Mouse (Mus musculus) ES-Bruce4 (cell line): Measurements from ENCODE around the gene Atp2b4. TPM values are rescaled to one million over a fixed set of nuclear protein-coding genes. Genes with fewer than 3 reads are reported as not detected.

ENCODE experiments used
- H3K27ac ChIP-seq: 2 replicates; pipeline ENCODE4 v1.5.1; 2012; ENCODE audit warnings: low read length, inconsistent platforms; ENCODE audit not compliant: insufficient read depth
- H3K27me3 ChIP-seq: 2 replicates; pipeline ENCODE4 v1.6.1; 2012; ENCODE audit warnings: mild to moderate bottlenecking, low read length, inconsistent platforms; ENCODE audit not compliant: control insufficient read depth, poor library complexity, insufficient read depth, severe bottlenecking
- H3K36me3 ChIP-seq: 2 replicates; pipeline ENCODE4 v1.6.1; 2012; ENCODE audit warnings: inconsistent platforms, mild to moderate bottlenecking, low read length, moderate library complexity; ENCODE audit not compliant: control insufficient read depth, poor library complexity, insufficient read depth, severe bottlenecking
- H3K4me1 ChIP-seq: one replicate; pipeline ENCODE4 v1.8.1; 2011; ENCODE audit warnings: low read length; ENCODE audit not compliant: control insufficient read depth, insufficient read depth
- H3K4me3 ChIP-seq: 2 replicates; pipeline ENCODE4 v1.5.1; 2011; ENCODE audit warnings: low read depth, mild to moderate bottlenecking, low read length
- H3K9ac ChIP-seq: 2 replicates; pipeline ENCODE4 v1.6.1; 2012; ENCODE audit warnings: low read depth, mild to moderate bottlenecking, inconsistent platforms; ENCODE audit not compliant: poor library complexity, severe bottlenecking
- H3K9me3 ChIP-seq: replicated peaks from 2 replicates; pipeline ENCODE4 v1.6.1; 2012; ENCODE audit warnings: mild to moderate bottlenecking, low read length, inconsistent platforms; ENCODE audit not compliant: control insufficient read depth, poor library complexity, insufficient read depth, severe bottlenecking
- CTCF ChIP-seq: IDR thresholded peaks from one replicate; pipeline ENCODE4 v1.8.1; 2011; ENCODE audit warnings: low read depth, low read length
- EP300 ChIP-seq: IDR thresholded peaks from 2 replicates; pipeline ENCODE4 v1.6.1; 2011; ENCODE audit warnings: low read depth, low read length; ENCODE audit not compliant: insufficient read depth
- POLR2A ChIP-seq: IDR thresholded peaks from one replicate; pipeline ENCODE4 v1.8.1; 2011; ENCODE audit warnings: low read length; ENCODE audit not compliant: insufficient read depth
- polyA plus RNA-seq: library from polyadenylated mRNA; stranded (reverse); fragments of >200 nt; gene quantifications from 2 replicates; pipeline ENCODE4 v1.2.4, GENCODE M21; 2011; ENCODE audit warnings: low read depth; ENCODE audit not compliant: missing spikeins, insufficient read depth, insufficient read length

Atp2b4 gene
- polyA plus RNA-seq, 1 experiment = 16.1 TPM

DNA sequence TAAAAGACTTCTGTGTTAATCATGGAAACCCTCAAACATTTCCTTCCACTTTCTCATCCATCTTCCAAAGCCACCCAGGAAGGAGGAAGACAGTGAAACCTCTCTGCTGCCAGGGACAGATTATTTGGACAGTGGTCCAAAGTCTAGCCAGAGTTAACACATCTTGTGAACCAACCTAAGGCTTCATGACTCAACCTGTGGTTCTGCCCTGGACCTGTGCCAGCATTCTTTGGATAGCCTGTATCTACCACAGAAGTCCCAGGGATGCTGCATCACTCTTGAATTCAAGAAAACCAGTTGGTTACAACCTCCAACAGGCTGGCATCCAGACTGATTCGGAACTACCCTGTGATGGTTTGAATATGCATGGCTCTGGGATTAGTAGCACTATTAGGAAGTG is 21.8 kb downstream of the Atp2b4 start:
- H3K36me3 ChIP-seq = no peaks in the 10 kb centered on the region
- H3K9ac ChIP-seq = no peak overlapping the region
- H3K4me1 ChIP-seq = no peaks in the 10 kb centered on the region
- no peaks in the 10 kb centered on the region for H3K9me3 ChIP-seq
- H3K27ac ChIP-seq = no peak overlapping the region
- TF ChIP-seq EP300 = no peak
- TF ChIP-seq CTCF = no peak
- TF ChIP-seq POLR2A = no peak
- H3K27me3 ChIP-seq = no peaks in the 10 kb centered on the region
- no peak overlapping the region for H3K4me3 ChIP-seq

DNA sequence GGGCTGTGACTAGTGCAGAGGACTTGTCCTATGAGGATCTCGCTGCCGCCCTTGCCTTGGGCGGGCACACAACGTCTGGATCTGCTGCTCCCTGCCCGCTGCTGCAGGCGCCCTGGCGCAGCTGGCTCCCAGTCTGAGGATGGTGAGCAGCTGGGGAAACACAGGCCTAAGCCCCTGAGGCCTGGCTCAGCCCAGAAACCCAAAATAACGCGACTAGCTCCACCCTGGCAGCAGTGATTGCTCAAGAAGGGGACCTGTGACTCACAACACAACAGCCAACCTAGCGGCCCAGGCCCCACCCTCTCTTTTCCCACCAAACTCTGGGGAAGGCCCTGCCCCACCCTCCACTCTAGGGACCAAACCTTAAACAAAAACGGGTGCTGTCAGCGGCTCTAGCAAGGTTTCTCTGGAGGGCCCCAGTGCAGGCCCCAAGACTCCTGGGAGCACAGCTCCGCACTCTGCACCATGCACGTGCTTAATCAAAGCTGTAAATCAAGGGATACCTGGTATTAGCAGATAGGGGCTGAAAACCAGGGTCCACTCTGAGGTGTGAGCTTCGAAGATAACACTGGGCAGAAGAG is 23.1 kb downstream of the Atp2b4 start:
- H3K27me3 ChIP-seq = no peaks in the 10 kb centered on the region
- no peak overlapping the region; the same call in 1 of the 2 replicates for H3K4me3 ChIP-seq
- H3K36me3 ChIP-seq = no peaks in the 10 kb centered on the region
- H3K27ac ChIP-seq = no peak overlapping the region
- no peaks in the 10 kb centered on the region for H3K9me3 ChIP-seq
- H3K4me1 ChIP-seq = no peaks in the 10 kb centered on the region
- TF ChIP-seq EP300 = no peak
- no peak for TF ChIP-seq POLR2A
- TF ChIP-seq CTCF = no peak
- H3K9ac ChIP-seq = no peak overlapping the region

DNA sequence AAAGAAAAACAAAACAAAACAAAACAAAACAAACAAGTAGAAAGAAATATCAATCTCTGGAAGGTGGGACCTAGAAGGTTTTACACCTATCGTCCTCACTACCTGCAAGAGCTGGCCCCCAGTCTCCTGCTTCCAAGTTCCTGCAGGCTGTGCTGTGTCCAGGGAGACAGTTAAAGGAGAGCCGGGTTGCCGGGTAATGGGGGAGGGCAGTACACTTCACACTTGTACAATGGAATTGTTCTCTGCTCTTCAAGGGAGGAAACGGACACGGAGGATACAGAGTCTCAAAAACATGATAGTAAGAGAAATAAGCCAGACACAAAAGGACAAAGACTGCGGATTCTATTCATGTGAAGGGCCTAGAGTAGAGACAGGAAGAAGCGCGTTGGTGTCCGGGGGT is 28.3 kb downstream of the Atp2b4 start:
- Histone ChIP-seq H3K27ac (no peak overlapping the region), H3K9ac (no peak overlapping the region), H3K9me3 (no peaks in the 10 kb centered on the region), H3K4me3 (no peak overlapping the region), H3K4me1 (no peaks in the 10 kb centered on the region), H3K36me3 (no peaks in the 10 kb centered on the region), H3K27me3 (no peaks in the 10 kb centered on the region)
- TF ChIP-seq POLR2A (no peak), CTCF (no peak), EP300 (no peak)

GRCm38 (mm10) chr1:133771831-133772399 is 28.9 kb downstream of the Atp2b4 start:
- H3K4me1 ChIP-seq = no peaks in the 10 kb centered on the region
- no peaks in the 10 kb centered on the region for H3K27me3 ChIP-seq
- TF ChIP-seq CTCF = no peak
- TF ChIP-seq POLR2A = no peak
- TF ChIP-seq EP300 = no peak
- H3K4me3 ChIP-seq = no peak overlapping the region
- no peaks in the 10 kb centered on the region for H3K36me3 ChIP-seq
- no peak overlapping the region for H3K9ac ChIP-seq
- H3K27ac ChIP-seq = no peak overlapping the region
- no peaks in the 10 kb centered on the region for H3K9me3 ChIP-seq

GRCm38 (mm10) chr1:133767994-133768393 is 32.8 kb downstream of the Atp2b4 start:
- H3K4me1 ChIP-seq = no peaks in the 10 kb centered on the region
- no peak overlapping the region for H3K27ac ChIP-seq
- no peak overlapping the region for H3K9ac ChIP-seq
- no peak overlapping the region for H3K4me3 ChIP-seq
- no peak for TF ChIP-seq EP300
- TF ChIP-seq CTCF = no peak
- TF ChIP-seq POLR2A = no peak
- no peaks in the 10 kb centered on the region for H3K9me3 ChIP-seq
- no peaks in the 10 kb centered on the region for H3K36me3 ChIP-seq
- no peaks in the 10 kb centered on the region for H3K27me3 ChIP-seq

- H3K9ac ChIP-seq = no peak overlapping the region
- no peaks in the 10 kb centered on the region for H3K9me3 ChIP-seq
- no peak for TF ChIP-seq POLR2A
- H3K4me1 ChIP-seq = no peaks in the 10 kb centered on the region
- no peak overlapping the region for H3K27ac ChIP-seq
- no peaks in the 10 kb centered on the region for H3K27me3 ChIP-seq
- H3K36me3 ChIP-seq = no peaks in the 10 kb centered on the region
- no peak overlapping the region for H3K4me3 ChIP-seq
These were observed 33.8 kb downstream of the Atp2b4 start for GRCm38 (mm10) chr1:133766901-133767529.
